In genomic region chr7:43545656-43546545, GRCm38 (mm10) we compare ENCODE assay signal across 26 mouse cellular contexts. TPM values are rescaled to one million over a fixed set of nuclear protein-coding genes. Genes with fewer than 3 reads are reported as not detected.
A peak's percentile ranks its signal among the peaks of the same experiment; 100 is the strongest.
DNase-seq lines count a peak whose midpoint lies in the region; ATAC-seq lines count a peak whose summit lies in the region.
"Had no signal": no experiment of that assay in that cellular context is flagged by ENCODE, and none has a peak within 500 bp of the region (broad histone marks: within the 10 kb centered on the region; RNA-seq: fewer than 3 reads in every experiment).

No protein-coding gene starts in this region.

- intact Hi-C loops in heart, postnatal 10 days (cut with DNase I), result no loop called here

- peak; percentile 38 to 75; a peak in 3 of 4 replicates for ATAC-seq in hematopoietic stem cell, adult 5-6 weeks (replicated peaks in 1 of 2; ENCODE audit: insufficient read depth in 1 of 2, low FRiP score in 2 of 2, low TSS enrichment in 1 of 2, low read depth in 1 of 2, poor library complexity in 2 of 2, severe bottlenecking in 2 of 2)
- peak; percentile 59; the same call in 1 of the 2 replicates for ATAC-seq in neutrophil, adult 5-6 weeks (ENCODE audit: extremely low read depth, insufficient number of reproducible peaks, low FRiP score, poor library complexity, severe bottlenecking)
- ATAC-seq: intestine, embryonic 15.5 days; Patski had no signal

- DNase-seq in heart, adult 11 months, result peak; percentile 83
- DNase-seq in heart, postnatal 10 days, result no peak
- peak; percentile 46 for DNase-seq in lung, postnatal 36 days
- DNase-seq in lung, postnatal 14 days, result no peak
- no peak for DNase-seq in frontal cortex, adult 2 months (ENCODE audit: extremely low spot score in 1 of 2, low spot score in 1 of 2)
- DNase-seq in frontal cortex, postnatal 10 days (ENCODE audit: low spot score in 2 of 2), result no peak
- DNase-seq: adrenal gland, adult 8-10 months; cerebellum, postnatal 36 days; gastrocnemius, postnatal 36 days; heart, postnatal 14 days; kidney, adult 9 months; kidney, postnatal 36 days; layer of hippocampus, adult 9-11 months; midbrain, embryonic 14.5 days; right cerebral cortex, postnatal 25 days; thymus, postnatal 14 days had no signal

RNA-seq across cellular contexts. Expression of gene Cd33, which starts 1.7 kb away (rescaled TPM):
- 1 to 10 TPM; 2.2 to 2.3 TPM for total RNA-seq in heart, postnatal 10 days (2021)
- total RNA-seq in hematopoietic stem cell, adult 5-6 weeks (2017), result 26.9 and 29.0 TPM in 2 replicates
- total RNA-seq in neutrophil, adult 5-6 weeks (2017), result 246 and 256 TPM in 2 replicates
- polyA plus RNA-seq in frontal cortex, adult 2 months (2012; rRNA removed), result 6.9 and 8.9 TPM in 2 replicates

RNA-seq across cellular contexts. Expression of gene Zfp658, which starts 16.2 kb away (rescaled TPM):
- 1 to 10 TPM in 1 of 2 experiments, under 1 TPM in 1; 0.81 to 1.5 TPM for total RNA-seq in heart, postnatal 10 days (2021)
- total RNA-seq in hematopoietic stem cell, adult 5-6 weeks (2017), result 6.1 and 6.6 TPM in 2 replicates
- total RNA-seq in neutrophil, adult 5-6 weeks (2017), result 3.3 and 3.7 TPM in 2 replicates
- polyA plus RNA-seq in frontal cortex, adult 2 months (2012; rRNA removed), result 9.3 and 9.5 TPM in 2 replicates

RNA-seq across cellular contexts. Expression of gene Zfp719, which starts 33.5 kb away (rescaled TPM):
- total RNA-seq in heart, postnatal 10 days (2021), result 1 to 10 TPM; 9.2 to 9.5 TPM
- total RNA-seq in hematopoietic stem cell, adult 5-6 weeks (2017), result 10.9 and 15.6 TPM in 2 replicates
- total RNA-seq in neutrophil, adult 5-6 weeks (2017), result 9.1 and 9.7 TPM in 2 replicates
- 8.3 and 9.3 TPM in 2 replicates for polyA plus RNA-seq in frontal cortex, adult 2 months (2012; rRNA removed)

RNA-seq across cellular contexts. Expression of gene 4931406B18Rik, which starts 40.2 kb away (rescaled TPM):
- not detected for total RNA-seq in heart, postnatal 10 days (2021)
- total RNA-seq in hematopoietic stem cell, adult 5-6 weeks (2017), result not detected in 2 replicates
- 1.9 and 2.1 TPM in 2 replicates for total RNA-seq in neutrophil, adult 5-6 weeks (2017)
- 0.04 TPM in 1 of 2 replicates, not detected in the other for polyA plus RNA-seq in frontal cortex, adult 2 months (2012; rRNA removed)
- total RNA-seq: adrenal gland, adult 8-10 months; gastrocnemius, postnatal 36 days; heart, postnatal 14 days; left cerebral cortex, adult 8-10 months had no signal
- polyA plus RNA-seq: forebrain, embryonic 12.5 days; heart, embryonic 11.5 days; intestine, embryonic 15.5 days; limb, embryonic 12.5 days; liver, embryonic 14.5 days; midbrain, embryonic 14.5 days; neural tube, embryonic 15.5 days; Patski had no signal

RNA-seq across cellular contexts. Expression of gene Iglon5, which starts 56.0 kb away (rescaled TPM):
- total RNA-seq in heart, postnatal 10 days (2021), result under 1 TPM; 0.37 to 0.89 TPM
- not detected in 2 replicates for total RNA-seq in hematopoietic stem cell, adult 5-6 weeks (2017)
- not detected in 2 replicates for total RNA-seq in neutrophil, adult 5-6 weeks (2017)
- polyA plus RNA-seq in frontal cortex, adult 2 months (2012; rRNA removed), result 60.7 and 69.6 TPM in 2 replicates

Comparison
In these comparisons a context has a peak if more than half of its experiments do, and no peak if none do; other contexts are left out.
1. DNase-seq: peak in heart, adult 11 months (single experiment) and lung, postnatal 36 days (single experiment); none in heart, postnatal 10 days (0 of 2), lung, postnatal 14 days (single experiment), frontal cortex, adult 2 months (0 of 2) and frontal cortex, postnatal 10 days (0 of 2).